8 mouse cellular contexts compared by ENCODE assay signal in the genomic region with DNA sequence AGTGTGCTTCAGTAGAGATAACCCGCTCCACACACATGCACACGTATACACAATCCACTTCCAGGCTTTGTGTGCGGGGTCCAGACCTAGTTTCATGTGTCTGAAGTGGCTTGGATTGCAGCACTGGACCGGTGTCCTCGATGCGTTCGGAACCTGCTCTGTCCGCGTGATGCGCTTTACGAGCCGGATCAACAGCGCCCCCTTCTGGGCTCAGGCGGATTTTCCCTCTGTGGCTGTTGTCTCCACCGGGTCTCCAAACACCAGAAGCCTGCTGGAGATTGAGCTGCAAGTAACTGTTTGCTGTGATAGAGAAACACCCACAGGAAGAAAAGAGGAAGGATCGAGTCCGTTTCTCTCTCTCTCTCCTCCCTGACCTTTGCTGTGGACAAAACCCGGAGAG. TPM values are rescaled to one million over a fixed set of nuclear protein-coding genes. Genes with fewer than 3 reads are reported as not detected.
A peak's percentile ranks its signal among the peaks of the same experiment; 100 is the strongest.
DNase-seq lines count a peak whose midpoint lies in the region; ATAC-seq and TF ChIP-seq lines count a peak whose summit lies in the region.

No protein-coding gene starts in this region.

- TF ChIP-seq EP300 in MEL (IDR thresholded peaks at IDR 0.05; ENCODE audit: low read depth in 1 of 2, low read length in 2 of 2), result peak; percentile 39 to 44; a peak in 1 of 4 replicates

- H3K9me3 ChIP-seq in MEL (replicated peaks; ENCODE audit: insufficient read depth, low read length), result no peaks in the 10 kb centered on the region
- no peaks in the 10 kb centered on the region for H3K9me3 ChIP-seq in forebrain, embryonic 14.5 days (replicated peaks; ENCODE audit: control insufficient read depth, low read length)

- no peaks in the 10 kb centered on the region for H3K36me3 ChIP-seq in MEL (ENCODE audit: control insufficient read depth in 1 of 2, insufficient read depth in 2 of 2, low read length in 2 of 2)
- H3K36me3 ChIP-seq in forebrain, embryonic 14.5 days (ENCODE audit: control insufficient read depth, insufficient read depth, low read length), result no peaks in the 10 kb centered on the region

- 3% methylated on average over 18 of the region's 18 CpGs for WGBS in forebrain, embryonic 14.5 days

- DNase-seq in MEL (ENCODE audit: low read depth, low spot score), result peak; percentile 84
- peak; percentile 70 for DNase-seq in c-Kit-positive CD71-positive TER-119-positive erythroid progenitor cells, embryonic 14.5 days (ENCODE audit: low spot score)
- DNase-seq in forebrain, embryonic 14.5 days (ENCODE audit: low spot score), result peak; percentile 69
- DNase-seq in heart, postnatal 25 days (ENCODE audit: low spot score), result peak; percentile 48
- peak; percentile 72 for DNase-seq in layer of hippocampus, adult 9-11 months
- peak; percentile 87 for DNase-seq in lung, postnatal 10 days
- DNase-seq in right cerebral cortex, adult 2 months (ENCODE audit: low spot score in 2 of 2), result peak; percentile 90
- DNase-seq in urinary bladder, postnatal 14 days (ENCODE audit: low spot score), result peak; percentile 80

- H3K4me3 ChIP-seq in MEL (ENCODE audit: control insufficient read depth in 1 of 2, insufficient read depth in 1 of 2, low read depth in 2 of 2, low read length in 2 of 2), result peak overlapping the region; percentile 9 to 28; a peak in 2 of 4 replicates
- no peak overlapping the region for H3K4me3 ChIP-seq in forebrain, embryonic 14.5 days (ENCODE audit: low read depth, low read length)

- no peak overlapping the region for H3K4me2 ChIP-seq in forebrain, embryonic 14.5 days (ENCODE audit: low read length)

- H3K9ac ChIP-seq in MEL (ENCODE audit: control insufficient read depth, low read depth, low read length, poor library complexity, severe bottlenecking), result no peak overlapping the region
- H3K9ac ChIP-seq in forebrain, embryonic 14.5 days (ENCODE audit: low read length), result no peak overlapping the region

- no peak for TF ChIP-seq POLR2A in MEL (IDR thresholded peaks at IDR 0.05; ENCODE audit: control insufficient read depth in 1 of 2, insufficient read depth in 1 of 2, low read depth in 1 of 2, low read length in 2 of 2, poor library complexity in 1 of 2)

- H3K27me3 ChIP-seq in MEL (ENCODE audit: control insufficient read depth in 1 of 2, insufficient read depth in 2 of 2, low read length in 2 of 2), result peaks cover 0 to 2% of the 10 kb centered on the region in 2 experiments; a peak in 3 of 4 replicates
- peaks cover 18% of the 10 kb centered on the region for H3K27me3 ChIP-seq in forebrain, embryonic 14.5 days (replicated peaks; ENCODE audit: control insufficient read depth, insufficient read depth, low read length)

- no peak overlapping the region for H3K27ac ChIP-seq in MEL (ENCODE audit: control insufficient read depth, low read depth, low read length)
- H3K27ac ChIP-seq in forebrain, embryonic 14.5 days (ENCODE audit: low read depth, low read length), result no peak overlapping the region

- peak; percentile 18; the same call in 1 of the 2 replicates for ATAC-seq in forebrain, embryonic 14.5 days

- TF ChIP-seq CTCF in MEL (IDR thresholded peaks at IDR 0.05 in 2 of 3, conservative IDR thresholded peaks at IDR 0.05 in 1 of 3; ENCODE audit: control insufficient read depth in 1 of 3, insufficient read depth in 1 of 3, low read depth in 2 of 3, low read length in 3 of 3, poor library complexity in 1 of 3, severe bottlenecking in 1 of 3), result peak; percentile 90 to 97 (median 95)

- H3K79me2 ChIP-seq in MEL (ENCODE audit: control insufficient read depth, insufficient read depth, low read length, poor library complexity), result no peaks in the 10 kb centered on the region

- TF ChIP-seq RAD21 in MEL (IDR thresholded peaks at IDR 0.05; ENCODE audit: low read depth, low read length), result peak; percentile 93

- intact Hi-C loops in heart, postnatal 25 days (cut with DNase I), result loop anchor here (1.0 kb wide), 1 partner anchor 113 kb away; no protein-coding TSS in a partner anchor

- H3K4me1 ChIP-seq in MEL (ENCODE audit: control insufficient read depth in 1 of 2, insufficient read depth in 2 of 2, low read length in 2 of 2), result 0 out of 4 replicates have a peak, but pooled peaks cover 0 to 8% of the 10 kb centered on the region in 2 experiments
- 0 out of 2 replicates have a peak, but pooled peaks cover 4% of the 10 kb centered on the region for H3K4me1 ChIP-seq in forebrain, embryonic 14.5 days (ENCODE audit: control insufficient read depth, insufficient read depth, low read length)

TF ChIP-seq in MEL, 35 proteins besides CTCF, POLR2A, EP300 and RAD21:
- no peak for TF ChIP-seq E2F4 (IDR thresholded peaks at IDR 0.05; ENCODE audit: borderline replicate concordance, low read depth, low read length)
- no peak for TF ChIP-seq MEF2A (IDR thresholded peaks at IDR 0.05; ENCODE audit: extremely low read depth, insufficient replicate concordance, low read depth, low read length, poor library complexity, severe bottlenecking)
- TF ChIP-seq POLR2AphosphoS5 (IDR thresholded peaks at IDR 0.05; ENCODE audit: borderline replicate concordance, low read depth, low read length), result no peak
- TF ChIP-seq MYB (IDR thresholded peaks at IDR 0.05; ENCODE audit: low read depth, low read length), result no peak
- no peak for TF ChIP-seq SIN3A (IDR thresholded peaks at IDR 0.05; ENCODE audit: low read length)
- TF ChIP-seq USF1 (IDR thresholded peaks at IDR 0.05; ENCODE audit: low read depth, low read length), result 0 out of 2 replicates have a peak, but pooled peaks have one; percentile 48
- no peak for TF ChIP-seq ZKSCAN1 (IDR thresholded peaks at IDR 0.05; ENCODE audit: low read depth, low read length)
- no peak for TF ChIP-seq NELFE (IDR thresholded peaks at IDR 0.05; ENCODE audit: low read depth, low read length)
- TF ChIP-seq NRF1 (IDR thresholded peaks at IDR 0.05; ENCODE audit: insufficient read depth, low read depth, low read length, poor library complexity, severe bottlenecking), result no peak
- TF ChIP-seq CHD2 (IDR thresholded peaks at IDR 0.05; ENCODE audit: low read length), result no peak
- no peak for TF ChIP-seq CHD1 (IDR thresholded peaks at IDR 0.05; ENCODE audit: low read depth, low read length)
- no peak for TF ChIP-seq MAFK (IDR thresholded peaks at IDR 0.05; ENCODE audit: borderline replicate concordance, low read depth, low read length)
- TF ChIP-seq ZC3H11A (IDR thresholded peaks at IDR 0.05; ENCODE audit: low read depth, low read length), result peak; percentile 79
- TF ChIP-seq RCOR1 (IDR thresholded peaks at IDR 0.05; ENCODE audit: low read depth, low read length), result no peak
- TF ChIP-seq TAL1 (IDR thresholded peaks at IDR 0.05; ENCODE audit: low read length), result no peak
- TF ChIP-seq MAX (IDR thresholded peaks at IDR 0.05; ENCODE audit: low read length), result peak; percentile 73
- no peak for TF ChIP-seq HCFC1 (IDR thresholded peaks at IDR 0.05; ENCODE audit: low read depth, low read length)
- 0 out of 2 replicates have a peak, but pooled peaks have one; percentile 58 for TF ChIP-seq MYC (IDR thresholded peaks at IDR 0.05; ENCODE audit: low read depth, low read length)
- TF ChIP-seq ZNF384 (IDR thresholded peaks at IDR 0.05; ENCODE audit: low read depth, low read length), result no peak
- peak; percentile 88 for TF ChIP-seq SMC3 (IDR thresholded peaks at IDR 0.05; ENCODE audit: low read depth, low read length)
TF ChIP-seq in MEL: peak in this region for 5.

RNA-seq across cellular contexts. Expression of a gene that starts 20.8 kb away (rescaled TPM):
- 241 and 273 TPM in 2 replicates for total RNA-seq in MEL (2012; rRNA removed)
- 100 to 1,000 TPM in 1 of 2 experiments, not detected in 1; 417 TPM for polyA plus RNA-seq in MEL (2012; ENCODE audit: insufficient read depth in 1 of 2, insufficient read length in 2 of 2, low read depth in 1 of 2, low replicate concordance in 2 of 2, missing spikeins in 1 of 2)
- polyA plus RNA-seq in forebrain, embryonic 14.5 days (2014; fragmentation: Nextera tagmentation; extraction: Ambion mirVana), result 251 and 315 TPM in 2 replicates
- 100 to 1,000 TPM in 1 of 2 experiments, 10 to 100 TPM in 1; 92.7 to 102 TPM for total RNA-seq in heart, postnatal 25 days (2021)

RNA-seq across cellular contexts. Expression of a gene that starts 33.4 kb away (rescaled TPM):
- total RNA-seq in MEL (2012; rRNA removed), result 71.1 and 76.7 TPM in 2 replicates
- polyA plus RNA-seq in MEL (2012; ENCODE audit: insufficient read depth in 1 of 2, insufficient read length in 2 of 2, low read depth in 1 of 2, low replicate concordance in 2 of 2, missing spikeins in 1 of 2), result 10 to 100 TPM in 1 of 2 experiments, not detected in 1; 71.9 TPM
- polyA plus RNA-seq in forebrain, embryonic 14.5 days (2014; fragmentation: Nextera tagmentation; extraction: Ambion mirVana), result 119 and 142 TPM in 2 replicates
- total RNA-seq in heart, postnatal 25 days (2021), result 10 to 100 TPM; 23.7 to 28.4 TPM

RNA-seq across cellular contexts. Expression of a gene that starts 39.8 kb away (rescaled TPM):
- not detected in 2 replicates for total RNA-seq in MEL (2012; rRNA removed)
- polyA plus RNA-seq in MEL (2012; ENCODE audit: insufficient read depth in 1 of 2, insufficient read length in 2 of 2, low read depth in 1 of 2, low replicate concordance in 2 of 2, missing spikeins in 1 of 2), result under 1 TPM in 1 of 2 experiments, not detected in 1; 0.07 TPM
- 46.0 and 63.2 TPM in 2 replicates for polyA plus RNA-seq in forebrain, embryonic 14.5 days (2014; fragmentation: Nextera tagmentation; extraction: Ambion mirVana)
- 100 to 1,000 TPM; 204 to 227 TPM for total RNA-seq in heart, postnatal 25 days (2021)

Comparison
In these comparisons a context has a peak if more than half of its experiments do, and no peak if none do; other contexts are left out.
1. RNA of a gene that starts 39.8 kb away (total RNA-seq): 204 to 227 TPM in heart, postnatal 25 days; not detected in MEL; every median in the first group is over 100 times any median in the second.
2. Peak in every context shown above with its lines, with median percentiles within 50 percentile points of each other: DNase-seq.